Mouse (Mus musculus): ENCODE results near the gene Gm29735. TPM values are rescaled to one million over a fixed set of nuclear protein-coding genes. Genes with fewer than 3 reads are reported as not detected.
"Not testable (repeated sequence)": the region's sequence is repeated elsewhere in the genome, so short reads cannot be mapped to it uniquely, and the experiment has no call there.

Gene Gm29735
- polyA plus RNA-seq, 1 experiment from 2014 or later: not detected

DNA sequence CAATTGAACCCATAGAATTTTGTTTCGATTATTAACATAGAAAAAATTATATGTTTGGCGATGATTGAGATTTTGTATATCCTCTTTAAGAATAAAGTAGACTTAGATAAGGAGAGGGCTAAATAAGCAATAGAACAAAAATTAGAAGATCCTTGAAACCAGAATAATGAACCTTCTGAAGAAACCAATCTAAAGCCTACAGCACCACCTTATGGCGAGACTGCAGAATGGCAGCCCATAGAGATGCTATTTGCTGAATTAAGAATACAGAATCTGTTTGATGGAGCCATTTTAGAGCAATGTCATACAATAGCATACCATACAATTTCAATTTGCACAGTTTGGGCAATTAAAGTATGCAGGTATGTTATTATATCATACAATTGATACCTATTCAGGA, 12.9 kb upstream of the Gm29735 start:
- no peaks in the 10 kb centered on the region for H3K36me3 ChIP-seq (ENCODE audit: control insufficient read depth, insufficient read depth, low read length)
- no peak overlapping the region for H3K4me2 ChIP-seq
- H3K27me3 ChIP-seq (replicated peaks; ENCODE audit: control insufficient read depth, insufficient read depth, low read length): no peaks in the 10 kb centered on the region
- no peak overlapping the region for H3K9ac ChIP-seq (ENCODE audit: low read depth, low read length)
- no peaks in the 10 kb centered on the region for H3K4me1 ChIP-seq (replicated peaks; ENCODE audit: control insufficient read depth, insufficient read depth, low read length)
- ATAC-seq (replicated peaks; ENCODE audit: low FRiP score) (no peak), DNase-seq (ENCODE audit: low spot score) (no peak)
- no peaks in the 10 kb centered on the region for H3K9me3 ChIP-seq (ENCODE audit: control insufficient read depth, low read length)
- no peak overlapping the region for H3K4me3 ChIP-seq (ENCODE audit: low read depth, low read length)
- H3K27ac ChIP-seq (ENCODE audit: low read depth, low read length): no peak overlapping the region
- 42% methylated on average over 3 of the region's 3 CpGs for WGBS

- not testable (repeated sequence) for H3K9ac ChIP-seq (ENCODE audit: low read depth, low read length); H3K27ac ChIP-seq (ENCODE audit: low read depth, low read length); H3K4me3 ChIP-seq (ENCODE audit: low read depth, low read length); H3K4me1 ChIP-seq (replicated peaks; ENCODE audit: control insufficient read depth, insufficient read depth, low read length); H3K4me2 ChIP-seq; ATAC-seq (replicated peaks; ENCODE audit: low FRiP score); H3K9me3 ChIP-seq (ENCODE audit: control insufficient read depth, low read length); H3K36me3 ChIP-seq (ENCODE audit: control insufficient read depth, insufficient read depth, low read length); H3K27me3 ChIP-seq (replicated peaks; ENCODE audit: control insufficient read depth, insufficient read depth, low read length); DNase-seq (ENCODE audit: low spot score)
Observed at GRCm38 (mm10) chr7:142165639-142166038, 8.7 kb upstream of the Gm29735 start, which contains the start of gene Gm4553. Gm4553 (minus strand) TSS chr7:142165739.

DNA sequence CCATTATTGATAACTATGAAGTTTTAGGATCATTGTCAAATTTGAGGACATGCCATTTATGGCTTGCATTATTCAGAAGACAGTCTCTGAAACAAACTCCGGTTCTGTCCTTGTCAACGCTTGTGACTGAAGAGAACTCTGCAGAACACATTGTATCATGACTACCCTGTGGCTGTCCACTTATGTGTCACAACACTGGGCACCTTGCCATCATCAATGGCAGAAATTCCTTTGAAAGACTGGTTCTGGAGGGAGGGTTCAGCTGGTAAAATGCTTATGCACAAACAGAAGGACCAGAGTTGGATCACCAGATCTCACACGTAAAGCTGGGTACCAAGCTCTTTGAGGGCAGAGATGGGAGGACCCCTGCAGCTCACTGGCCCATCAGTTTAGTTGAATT, 2.5 kb upstream of the Gm29735 start:
- Histone ChIP-seq H3K4me1 (replicated peaks; ENCODE audit: control insufficient read depth, insufficient read depth, low read length) (no peaks in the 10 kb centered on the region), H3K9ac (ENCODE audit: low read depth, low read length) (no peak overlapping the region), H3K4me2 (no peak overlapping the region), H3K27ac (ENCODE audit: low read depth, low read length) (no peak overlapping the region), H3K36me3 (ENCODE audit: control insufficient read depth, insufficient read depth, low read length) (no peaks in the 10 kb centered on the region), H3K9me3 (ENCODE audit: control insufficient read depth, low read length) (no peaks in the 10 kb centered on the region), H3K4me3 (ENCODE audit: low read depth, low read length) (no peak overlapping the region), H3K27me3 (replicated peaks; ENCODE audit: control insufficient read depth, insufficient read depth, low read length) (no peaks in the 10 kb centered on the region; the same call in 1 of the 2 replicates)
- WGBS: 87% methylated on average over 3 of the region's 3 CpGs
- ATAC-seq (replicated peaks; ENCODE audit: low FRiP score) (no peak), DNase-seq (ENCODE audit: low spot score) (no peak)

GRCm38 (mm10) chr7:142155308-142155707, 1.6 kb downstream of the Gm29735 start:
- H3K36me3 ChIP-seq (ENCODE audit: control insufficient read depth, insufficient read depth, low read length): no peaks in the 10 kb centered on the region
- no peak overlapping the region for H3K27ac ChIP-seq (ENCODE audit: low read depth, low read length)
- H3K4me3 ChIP-seq (ENCODE audit: low read depth, low read length): no peak overlapping the region
- ATAC-seq (replicated peaks; ENCODE audit: low FRiP score): no peak
- 71% methylated on average over 1 of the region's 1 CpGs for WGBS
- H3K9me3 ChIP-seq (ENCODE audit: control insufficient read depth, low read length): no peaks in the 10 kb centered on the region
- no peaks in the 10 kb centered on the region for H3K4me1 ChIP-seq (replicated peaks; ENCODE audit: control insufficient read depth, insufficient read depth, low read length)
- H3K4me2 ChIP-seq: no peak overlapping the region
- DNase-seq (ENCODE audit: low spot score): no peak
- H3K9ac ChIP-seq (ENCODE audit: low read depth, low read length): no peak overlapping the region
- no peaks in the 10 kb centered on the region; the same call in 1 of the 2 replicates for H3K27me3 ChIP-seq (replicated peaks; ENCODE audit: control insufficient read depth, insufficient read depth, low read length)

GRCm38 (mm10) chr7:142152191-142152590, 4.7 kb downstream of the Gm29735 start:
- 82% methylated on average over 4 of the region's 4 CpGs for WGBS
- Histone ChIP-seq H3K4me3 (ENCODE audit: low read depth, low read length) (no peak overlapping the region), H3K9me3 (ENCODE audit: control insufficient read depth, low read length) (no peaks in the 10 kb centered on the region), H3K36me3 (ENCODE audit: control insufficient read depth, insufficient read depth, low read length) (no peaks in the 10 kb centered on the region), H3K27ac (ENCODE audit: low read depth, low read length) (no peak overlapping the region), H3K9ac (ENCODE audit: low read depth, low read length) (no peak overlapping the region), H3K4me1 (replicated peaks; ENCODE audit: control insufficient read depth, insufficient read depth, low read length) (no peaks in the 10 kb centered on the region), H3K27me3 (replicated peaks; ENCODE audit: control insufficient read depth, insufficient read depth, low read length) (no peaks in the 10 kb centered on the region; the same call in 1 of the 2 replicates), H3K4me2 (no peak overlapping the region)
- DNase-seq (ENCODE audit: low spot score) (no peak), ATAC-seq (replicated peaks; ENCODE audit: low FRiP score) (no peak)

GRCm38 (mm10) chr7:142148633-142149032, 8.3 kb downstream of the Gm29735 start:
- Histone ChIP-seq H3K27ac (ENCODE audit: low read depth, low read length) (no peak overlapping the region), H3K4me1 (replicated peaks; ENCODE audit: control insufficient read depth, insufficient read depth, low read length) (no peaks in the 10 kb centered on the region), H3K9ac (ENCODE audit: low read depth, low read length) (no peak overlapping the region), H3K4me2 (no peak overlapping the region), H3K4me3 (ENCODE audit: low read depth, low read length) (no peak overlapping the region), H3K27me3 (replicated peaks; ENCODE audit: control insufficient read depth, insufficient read depth, low read length) (no peaks in the 10 kb centered on the region), H3K36me3 (ENCODE audit: control insufficient read depth, insufficient read depth, low read length) (no peaks in the 10 kb centered on the region), H3K9me3 (ENCODE audit: control insufficient read depth, low read length) (no peaks in the 10 kb centered on the region)
- ATAC-seq (replicated peaks; ENCODE audit: low FRiP score): no peak
- no peak for DNase-seq (ENCODE audit: low spot score)

DNA sequence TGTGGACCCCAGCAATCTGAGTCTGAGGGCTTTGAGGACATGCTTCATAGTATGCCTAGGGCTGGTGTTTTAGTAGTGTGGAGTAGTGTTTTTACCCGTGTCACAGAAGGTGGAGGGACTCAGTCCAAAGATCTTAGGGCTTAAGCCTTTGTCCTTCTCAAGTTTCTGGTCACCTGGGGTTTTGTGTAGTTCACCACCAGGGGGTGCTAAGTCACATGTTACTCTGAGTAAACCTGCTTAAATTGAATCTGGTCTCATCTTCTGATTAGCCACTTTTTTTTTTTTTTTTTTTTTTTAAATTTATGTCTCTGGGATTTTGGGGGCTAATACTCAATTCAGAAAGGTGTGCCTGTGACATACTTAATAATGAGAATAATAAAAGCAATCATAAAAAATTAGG, 10.9 kb downstream of the Gm29735 start:
- DNase-seq (ENCODE audit: low spot score) (no peak), ATAC-seq (replicated peaks; ENCODE audit: low FRiP score) (no peak)
- 4% methylated on average over 1 of the region's 1 CpGs for WGBS
- H3K4me2 ChIP-seq: no peak overlapping the region
- no peaks in the 10 kb centered on the region for H3K4me1 ChIP-seq (replicated peaks; ENCODE audit: control insufficient read depth, insufficient read depth, low read length)
- H3K27me3 ChIP-seq (replicated peaks; ENCODE audit: control insufficient read depth, insufficient read depth, low read length): no peaks in the 10 kb centered on the region
- no peaks in the 10 kb centered on the region for H3K9me3 ChIP-seq (ENCODE audit: control insufficient read depth, low read length)
- no peaks in the 10 kb centered on the region for H3K36me3 ChIP-seq (ENCODE audit: control insufficient read depth, insufficient read depth, low read length)
- H3K4me3 ChIP-seq (ENCODE audit: low read depth, low read length): no peak overlapping the region
- no peak overlapping the region for H3K9ac ChIP-seq (ENCODE audit: low read depth, low read length)
- H3K27ac ChIP-seq (ENCODE audit: low read depth, low read length): no peak overlapping the region

DNA sequence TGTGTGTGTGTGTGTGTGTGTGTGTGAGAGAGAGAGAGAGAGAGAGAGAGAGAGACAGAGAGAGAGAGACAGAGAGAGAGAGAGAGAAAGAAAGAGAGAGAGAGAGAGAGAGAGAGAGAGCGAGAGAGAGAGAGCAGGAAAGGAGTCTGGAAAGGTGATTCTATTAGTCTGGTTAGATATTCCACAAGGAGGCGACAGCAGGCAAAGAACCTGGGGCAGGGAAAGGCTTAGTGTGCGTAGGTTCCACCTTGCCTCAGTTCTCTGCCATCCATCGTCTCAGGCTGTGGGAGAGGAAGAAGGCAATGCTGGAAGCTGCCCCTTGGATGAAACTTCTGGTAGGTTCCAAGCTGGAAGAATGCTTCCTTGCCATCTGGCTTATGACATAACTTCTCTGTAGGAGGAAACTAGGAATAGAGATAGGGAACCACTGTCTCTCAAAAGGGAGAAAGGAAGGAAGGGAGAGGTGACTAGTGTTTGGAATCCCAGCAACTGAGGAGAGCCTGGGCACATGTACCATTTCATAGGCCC, 11.4 kb downstream of the Gm29735 start:
- H3K9me3 ChIP-seq (ENCODE audit: control insufficient read depth, low read length): no peaks in the 10 kb centered on the region
- H3K4me3 ChIP-seq (ENCODE audit: low read depth, low read length): no peak overlapping the region
- H3K4me1 ChIP-seq (replicated peaks; ENCODE audit: control insufficient read depth, insufficient read depth, low read length): no peaks in the 10 kb centered on the region
- no peaks in the 10 kb centered on the region for H3K36me3 ChIP-seq (ENCODE audit: control insufficient read depth, insufficient read depth, low read length)
- no peak overlapping the region for H3K4me2 ChIP-seq
- whole genome bisulfite sequencing: 51% methylated on average over 4 of the region's 4 CpGs
- no peak overlapping the region for H3K9ac ChIP-seq (ENCODE audit: low read depth, low read length)
- ATAC-seq (replicated peaks; ENCODE audit: low FRiP score) (no peak), DNase-seq (ENCODE audit: low spot score) (no peak)
- no peak overlapping the region for H3K27ac ChIP-seq (ENCODE audit: low read depth, low read length)
- no peaks in the 10 kb centered on the region for H3K27me3 ChIP-seq (replicated peaks; ENCODE audit: control insufficient read depth, insufficient read depth, low read length)

GRCm38 (mm10) chr7:142144507-142144906, 12.4 kb downstream of the Gm29735 start, which contains the start of gene Gm45337:
Gm45337 (minus strand) TSS chr7:142144607.
- 68% methylated on average over 1 of the region's 1 CpGs for WGBS
- Histone ChIP-seq H3K36me3 (ENCODE audit: control insufficient read depth, insufficient read depth, low read length) (no peaks in the 10 kb centered on the region), H3K9me3 (ENCODE audit: control insufficient read depth, low read length) (no peaks in the 10 kb centered on the region), H3K27ac (ENCODE audit: low read depth, low read length) (no peak within 1 kb of the TSS), H3K9ac (ENCODE audit: low read depth, low read length) (no peak within 1 kb of the TSS), H3K27me3 (replicated peaks; ENCODE audit: control insufficient read depth, insufficient read depth, low read length) (no peaks in the 10 kb centered on the region), H3K4me1 (replicated peaks; ENCODE audit: control insufficient read depth, insufficient read depth, low read length) (no peaks in the 10 kb centered on the region), H3K4me2 (no peak within 1 kb of the TSS), H3K4me3 (ENCODE audit: low read depth, low read length) (no peak within 1 kb of the TSS)
- no peak for DNase-seq (ENCODE audit: low spot score)
- ATAC-seq (replicated peaks; ENCODE audit: low FRiP score): no peak

Measured in liver, embryonic 11.5 days (tissue).